Mouse (Mus musculus) cerebellum, adult 9-10 months (tissue): ENCODE results near the gene Dnal4.

Experiments used
- DNase-seq: peaks from one replicate; pipeline ENCODE4 v3.0.0; 2022

Dnal4 gene

DNA sequence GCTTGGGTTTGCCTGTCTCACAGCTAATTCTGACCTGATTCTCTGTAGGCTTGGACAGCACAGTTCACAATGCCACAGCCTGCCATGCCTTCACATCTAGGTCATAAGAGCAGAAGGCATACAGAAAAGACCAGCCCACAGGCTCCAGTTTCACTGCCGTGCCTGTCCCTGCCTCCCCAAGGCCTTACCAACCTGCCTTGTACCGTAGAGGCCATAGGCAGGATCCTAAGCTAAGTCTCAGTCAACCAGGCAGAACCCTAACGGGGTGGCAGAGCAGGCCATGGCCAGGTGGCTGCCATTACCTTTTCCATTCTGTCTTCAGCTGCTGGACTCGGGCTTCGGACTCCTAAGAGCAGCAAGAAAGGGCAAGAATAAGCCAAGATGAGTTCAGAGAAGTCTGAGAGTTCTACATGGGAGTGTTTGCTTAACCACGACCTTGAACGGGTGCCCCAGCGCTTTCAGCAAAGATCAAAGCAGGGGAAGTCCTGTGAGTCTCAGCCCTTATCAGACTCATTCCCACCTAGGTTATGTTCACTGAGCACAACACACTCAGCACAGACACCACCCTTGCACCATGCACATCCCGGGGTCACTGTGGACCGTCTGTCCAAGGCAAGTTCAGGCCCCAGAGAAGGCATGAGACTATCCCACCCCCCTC lies 48.8 kb downstream of the Dnal4 start:
- DNase-seq, result no peak

DNA sequence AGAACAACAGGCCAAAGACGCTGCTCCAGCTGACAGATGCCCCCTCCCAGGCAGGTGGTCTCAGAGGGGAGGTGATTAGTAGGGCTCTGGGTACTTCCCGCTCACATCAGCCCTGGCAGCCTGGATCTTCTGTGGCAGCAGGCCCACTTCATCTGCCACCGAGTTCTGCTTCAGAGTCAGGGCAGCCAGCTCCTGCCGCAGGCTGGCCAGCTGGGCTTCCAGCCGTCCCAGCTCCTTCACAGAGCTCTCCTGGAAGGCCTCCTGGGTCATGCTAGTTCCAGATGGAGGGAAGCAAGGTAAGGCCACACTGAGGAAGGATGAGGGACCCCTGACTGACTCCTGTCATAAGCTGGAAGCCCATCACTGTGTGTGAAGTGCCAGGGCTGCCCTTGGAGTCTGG lies 49.3 kb downstream of the Dnal4 start:
- no peak for DNase-seq

DNA sequence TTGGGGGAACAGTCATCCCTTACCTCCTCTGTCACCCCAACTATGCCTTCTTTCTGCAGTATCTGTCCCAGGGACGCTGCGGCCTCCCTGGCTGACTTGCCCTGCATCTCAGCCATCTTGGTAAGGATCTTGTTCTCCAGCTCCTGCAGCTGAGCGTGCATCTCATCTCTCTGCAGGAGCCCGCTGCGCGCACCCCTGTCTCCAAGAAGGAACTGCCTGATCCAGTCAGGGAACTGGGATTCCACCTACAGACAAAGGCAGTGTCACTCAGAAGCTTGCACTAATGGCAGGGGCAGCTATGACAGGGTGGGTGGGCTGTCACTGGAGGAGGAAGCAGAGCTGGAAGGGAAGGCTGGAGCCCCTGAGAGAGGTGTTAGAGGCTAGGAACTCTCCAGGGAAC lies 49.8 kb downstream of the Dnal4 start:
- no peak for DNase-seq

GRCm38 (mm10) chr15:79725190-79725789 lies 52.4 kb downstream of the Dnal4 start:
- no peak for DNase-seq

DNA sequence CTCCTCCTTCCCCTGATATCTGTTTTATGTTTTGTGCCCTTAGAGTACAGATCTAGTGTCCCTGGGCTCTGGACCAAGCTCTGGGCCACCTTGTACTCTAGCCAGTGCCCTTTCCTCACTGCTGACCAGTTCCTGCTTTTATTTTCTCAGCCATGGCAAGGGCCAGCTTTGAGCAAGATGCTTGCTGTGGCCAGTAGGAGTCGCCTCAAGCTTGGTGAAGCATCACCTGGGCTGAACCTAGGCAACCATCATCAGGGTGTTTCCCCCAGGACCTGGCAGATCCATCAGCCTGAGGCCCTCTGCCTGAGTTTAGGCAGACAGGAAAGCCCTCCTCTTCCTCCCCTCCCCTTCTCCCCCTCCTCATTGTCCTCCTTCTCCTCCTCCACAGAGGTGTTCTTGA lies 54.2 kb downstream of the Dnal4 start:
- no peak for DNase-seq

DNA sequence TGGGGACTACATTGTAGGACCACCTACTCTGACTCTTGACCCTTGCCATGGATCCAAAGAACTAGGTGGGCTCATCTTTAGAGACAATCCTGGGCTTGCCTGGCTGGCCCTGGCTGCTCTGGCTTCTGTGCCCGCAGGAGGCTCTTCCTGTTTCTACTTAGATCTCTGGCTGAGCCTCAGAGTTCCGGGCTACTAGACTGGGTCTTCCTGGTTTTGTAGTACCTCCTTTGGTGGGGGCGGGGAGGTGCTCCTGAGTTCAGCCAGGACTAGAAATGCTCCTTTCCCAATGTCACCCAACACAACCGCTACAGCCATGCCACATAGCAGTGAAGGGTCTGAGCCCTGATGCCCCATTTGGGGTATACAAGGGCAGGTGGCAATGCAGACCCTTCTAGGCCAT lies 56.9 kb downstream of the Dnal4 start:
- no peak for DNase-seq

DNA sequence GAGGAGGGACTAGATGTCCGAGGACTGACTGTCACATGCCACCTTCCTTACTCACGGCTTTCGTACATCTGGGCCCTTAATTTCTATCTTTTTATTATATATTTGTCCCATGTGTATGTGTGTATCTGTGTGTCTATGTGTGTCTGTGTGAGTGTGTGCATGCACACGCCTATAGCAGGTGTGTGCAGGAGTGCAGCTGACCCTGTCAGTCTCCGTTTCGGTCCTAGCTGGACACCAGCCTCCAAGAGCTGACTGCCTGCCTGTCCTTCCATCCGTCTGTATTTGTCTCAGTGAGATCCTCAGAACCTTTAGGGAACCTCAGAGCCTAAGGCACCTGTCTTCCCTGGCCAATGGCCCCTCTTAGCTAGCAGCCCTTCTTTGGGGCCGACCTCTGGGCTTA lies 57.4 kb downstream of the Dnal4 start:
- DNase-seq, result no peak

DNA sequence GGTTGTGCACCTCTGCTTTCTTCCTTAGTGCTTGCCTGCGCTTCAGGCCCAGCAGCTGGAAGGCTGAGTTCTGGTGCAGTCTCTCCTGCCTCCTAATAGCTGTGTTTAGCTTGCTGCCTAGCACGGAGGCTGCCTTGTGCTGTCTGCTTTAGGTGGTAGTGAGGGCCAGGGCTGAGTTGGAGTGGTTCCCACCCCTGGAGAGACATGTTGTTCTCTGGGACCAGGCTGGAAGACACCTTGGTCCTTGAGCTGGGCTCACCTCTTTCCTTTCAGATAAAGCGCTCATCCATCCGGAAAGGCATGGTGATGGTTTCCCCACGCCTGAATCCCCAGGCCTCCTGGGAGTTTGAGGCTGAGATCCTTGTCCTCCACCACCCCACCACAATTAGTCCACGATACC lies 60.9 kb downstream of the Dnal4 start:
- peak; percentile 72 for DNase-seq

- DNase-seq, result peak; percentile 81
These were observed 62.0 kb downstream of the Dnal4 start for GRCm38 (mm10) chr15:79715646-79716045.
